Mouse (Mus musculus) ES-Bruce4 (cell line): Measurements from ENCODE around the gene Lcn12.
A peak's percentile ranks its signal among the peaks of the same experiment; 100 is the strongest.

ENCODE experiments used
- CTCF ChIP-seq: IDR thresholded peaks from one replicate; pipeline ENCODE4 v1.8.1; 2011; ENCODE audit warnings: low read depth, low read length
- EP300 ChIP-seq: IDR thresholded peaks from 2 replicates; pipeline ENCODE4 v1.6.1; 2011; ENCODE audit warnings: low read depth, low read length; ENCODE audit not compliant: insufficient read depth
- POLR2A ChIP-seq: IDR thresholded peaks from one replicate; pipeline ENCODE4 v1.8.1; 2011; ENCODE audit warnings: low read length; ENCODE audit not compliant: insufficient read depth

DNA sequence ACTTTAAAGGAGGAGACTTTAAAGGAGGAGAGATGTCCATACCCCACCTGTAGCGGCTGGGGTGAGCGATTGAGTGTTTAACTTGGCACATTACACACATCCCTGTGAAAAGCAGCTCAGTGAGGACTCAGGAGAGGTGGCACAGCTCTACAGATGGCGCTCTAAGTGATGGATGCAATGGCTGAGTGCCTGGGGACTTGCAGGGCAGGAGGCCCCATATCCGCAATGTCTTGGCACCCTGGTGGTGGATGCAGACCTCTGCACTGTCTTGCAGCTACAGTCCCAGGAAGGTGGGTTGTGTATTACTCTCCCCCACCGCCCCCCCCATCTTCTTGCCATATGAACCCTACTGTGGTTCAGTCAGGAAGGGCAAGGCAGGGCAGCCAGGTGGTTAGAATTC is 13.3 kb upstream of the Lcn12 start:
- no peak for TF ChIP-seq POLR2A
- peak; percentile 36 for TF ChIP-seq CTCF
- no peak for TF ChIP-seq EP300
